Mouse (Mus musculus): Measurements from ENCODE around the gene Rps12. TPM values are rescaled to one million over a fixed set of nuclear protein-coding genes. Genes with fewer than 3 reads are reported as not detected.

Gene Rps12
- 254 and 271 TPM in 2 replicates for polyA plus RNA-seq (2014; fragmentation: Nextera tagmentation; extraction: Ambion mirVana)

DNA sequence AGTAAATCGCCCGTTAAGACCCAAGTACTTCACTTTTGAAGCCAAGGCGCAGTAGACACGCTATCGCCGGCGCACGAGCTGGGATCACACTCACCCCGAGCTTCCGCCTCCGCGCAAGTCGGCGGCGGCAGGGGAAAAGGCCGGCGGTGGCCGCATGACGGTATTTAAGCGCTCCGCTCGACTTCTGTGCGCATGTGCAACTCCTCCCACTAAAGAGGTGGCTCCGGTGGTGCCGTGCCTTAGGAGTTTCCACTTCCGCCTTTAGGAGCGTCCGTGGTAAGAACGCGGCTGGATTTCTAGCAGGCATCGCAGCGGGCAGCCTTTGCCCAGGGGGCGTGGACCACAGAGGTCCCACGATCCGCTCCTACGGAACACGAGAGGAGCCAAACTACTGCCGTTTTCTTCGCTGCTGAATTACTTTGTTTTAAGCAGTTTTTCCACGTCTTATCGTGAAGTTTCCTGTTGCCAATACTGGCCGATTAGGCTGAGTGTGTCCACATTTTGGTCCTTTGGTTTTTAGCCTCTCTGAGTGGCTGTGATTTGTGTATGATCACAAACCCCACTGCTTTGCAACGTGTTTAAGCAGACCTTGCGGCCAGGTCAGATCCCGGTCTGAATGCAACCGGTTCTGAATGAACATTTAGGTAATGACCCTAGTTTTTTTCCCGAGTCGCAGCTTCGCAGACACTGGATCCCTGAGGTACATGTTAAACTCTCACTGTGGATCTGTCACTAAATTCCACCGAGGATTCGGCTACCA is at the start of gene Rps12:
Gene Rps12 (minus strand): TSS at position 214 of the 760 bp plus-strand sequence.
- peak within 1 kb of the TSS; percentile 78 for H3K27ac ChIP-seq (replicated peaks; ENCODE audit: low read depth, low read length)
- ATAC-seq (ENCODE audit: low read depth), result peak; percentile 97
- H3K4me1 ChIP-seq (ENCODE audit: control insufficient read depth, insufficient read depth, low read length), result peaks cover 15% of the 10 kb centered on the region
- H3K4me3 ChIP-seq (ENCODE audit: low read depth, low read length), result peak within 1 kb of the TSS; percentile 90
- peak within 1 kb of the TSS; percentile 96 for H3K9ac ChIP-seq (ENCODE audit: low read depth, low read length)
- WGBS, result under 1% methylated on average over 39 of the region's 51 CpGs
- DNase-seq (ENCODE audit: low spot score), result peak; percentile 99
- H3K36me3 ChIP-seq (ENCODE audit: control insufficient read depth, insufficient read depth, low read length), result peaks cover 37% of the 10 kb centered on the region
- peak within 1 kb of the TSS; percentile 82 for H3K4me2 ChIP-seq (ENCODE audit: low read depth, low read length)
- H3K27me3 ChIP-seq (replicated peaks; ENCODE audit: control insufficient read depth, insufficient read depth, low read length), result no peaks in the 10 kb centered on the region
- H3K9me3 ChIP-seq (ENCODE audit: control insufficient read depth, low read length), result no peaks in the 10 kb centered on the region

GRCm38 (mm10) chr10:23836003-23836964 is 49.2 kb upstream of the Rps12 start:
- no peak overlapping the region for H3K9ac ChIP-seq (ENCODE audit: low read depth, low read length)
- DNase-seq (ENCODE audit: low spot score) (no peak), ATAC-seq (ENCODE audit: low read depth) (no peak)
- H3K9me3 ChIP-seq (ENCODE audit: control insufficient read depth, low read length), result no peaks in the 10 kb centered on the region
- H3K27ac ChIP-seq (replicated peaks; ENCODE audit: low read depth, low read length), result no peak overlapping the region
- H3K4me1 ChIP-seq (ENCODE audit: control insufficient read depth, insufficient read depth, low read length), result no peaks in the 10 kb centered on the region
- no peaks in the 10 kb centered on the region for H3K36me3 ChIP-seq (ENCODE audit: control insufficient read depth, insufficient read depth, low read length)
- no peak overlapping the region for H3K4me2 ChIP-seq (ENCODE audit: low read depth, low read length)
- WGBS, result 67% methylated on average over 9 of the region's 9 CpGs
- no peak overlapping the region for H3K4me3 ChIP-seq (ENCODE audit: low read depth, low read length)
- no peaks in the 10 kb centered on the region for H3K27me3 ChIP-seq (replicated peaks; ENCODE audit: control insufficient read depth, insufficient read depth, low read length)

GRCm38 (mm10) chr10:23826516-23826915 is 39.4 kb upstream of the Rps12 start:
- Histone ChIP-seq H3K4me1 (ENCODE audit: control insufficient read depth, insufficient read depth, low read length) (no peaks in the 10 kb centered on the region), H3K27ac (replicated peaks; ENCODE audit: low read depth, low read length) (no peak overlapping the region), H3K4me2 (ENCODE audit: low read depth, low read length) (no peak overlapping the region), H3K9me3 (ENCODE audit: control insufficient read depth, low read length) (no peaks in the 10 kb centered on the region), H3K9ac (ENCODE audit: low read depth, low read length) (no peak overlapping the region), H3K36me3 (ENCODE audit: control insufficient read depth, insufficient read depth, low read length) (peaks cover 64% of the 10 kb centered on the region), H3K4me3 (ENCODE audit: low read depth, low read length) (no peak overlapping the region), H3K27me3 (replicated peaks; ENCODE audit: control insufficient read depth, insufficient read depth, low read length) (no peaks in the 10 kb centered on the region)
- 91% methylated on average over 7 of the region's 7 CpGs for WGBS
- ATAC-seq (ENCODE audit: low read depth) (no peak), DNase-seq (ENCODE audit: low spot score) (no peak)

DNA sequence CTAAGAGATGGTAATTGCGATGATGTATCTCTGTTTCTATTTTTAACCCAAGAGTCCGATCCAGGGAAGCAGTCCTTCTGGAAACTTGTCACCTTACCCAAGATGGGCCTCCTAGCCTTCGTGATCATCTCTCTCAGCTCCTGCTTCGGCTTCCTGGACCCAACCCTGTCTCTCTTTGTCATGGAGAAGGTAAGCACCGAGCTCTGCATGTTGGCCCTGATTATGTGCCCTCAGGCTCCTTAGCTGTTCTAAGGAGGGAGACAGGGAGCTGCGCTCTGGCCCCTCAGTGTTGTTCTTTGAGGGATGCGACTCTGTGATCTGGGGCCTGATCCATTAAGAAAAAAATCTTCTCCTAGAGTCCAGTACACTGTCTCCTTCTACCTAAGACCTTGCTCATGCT is 29.2 kb upstream of the Rps12 start:
- WGBS, result 76% methylated on average over 7 of the region's 7 CpGs
- H3K27ac ChIP-seq (replicated peaks; ENCODE audit: low read depth, low read length), result no peak overlapping the region
- H3K27me3 ChIP-seq (replicated peaks; ENCODE audit: control insufficient read depth, insufficient read depth, low read length), result no peaks in the 10 kb centered on the region
- no peaks in the 10 kb centered on the region for H3K9me3 ChIP-seq (ENCODE audit: control insufficient read depth, low read length)
- peaks cover 30% of the 10 kb centered on the region for H3K36me3 ChIP-seq (ENCODE audit: control insufficient read depth, insufficient read depth, low read length)
- no peak overlapping the region for H3K4me2 ChIP-seq (ENCODE audit: low read depth, low read length)
- no peak overlapping the region for H3K4me3 ChIP-seq (ENCODE audit: low read depth, low read length)
- DNase-seq (ENCODE audit: low spot score) (no peak), ATAC-seq (ENCODE audit: low read depth) (no peak)
- H3K4me1 ChIP-seq (ENCODE audit: control insufficient read depth, insufficient read depth, low read length), result no peaks in the 10 kb centered on the region
- no peak overlapping the region for H3K9ac ChIP-seq (ENCODE audit: low read depth, low read length)

DNA sequence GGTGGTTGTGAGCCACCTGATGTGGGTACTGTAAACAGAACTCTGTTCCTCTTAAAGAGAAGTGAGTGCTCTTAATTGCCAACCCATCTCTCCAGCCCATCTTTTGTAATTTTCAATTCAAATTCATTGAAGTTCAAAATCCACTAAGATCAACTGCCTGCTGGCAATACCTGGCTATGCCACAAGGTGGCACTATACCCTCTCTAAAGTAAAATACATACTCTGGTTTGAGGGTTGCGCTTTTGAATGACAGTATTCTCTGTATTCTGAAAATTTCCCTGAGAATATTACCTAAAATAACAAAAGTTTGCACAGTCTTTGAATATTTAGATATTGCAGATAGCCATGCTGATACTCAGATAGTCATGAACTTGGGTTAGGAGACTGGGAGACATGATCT is 28.1 kb upstream of the Rps12 start:
- H3K4me2 ChIP-seq (ENCODE audit: low read depth, low read length), result no peak overlapping the region
- DNase-seq (ENCODE audit: low spot score) (peak; percentile 78), ATAC-seq (ENCODE audit: low read depth) (no peak)
- H3K9ac ChIP-seq (ENCODE audit: low read depth, low read length), result no peak overlapping the region
- H3K9me3 ChIP-seq (ENCODE audit: control insufficient read depth, low read length), result no peaks in the 10 kb centered on the region
- H3K4me3 ChIP-seq (ENCODE audit: low read depth, low read length), result no peak overlapping the region
- no peaks in the 10 kb centered on the region for H3K4me1 ChIP-seq (ENCODE audit: control insufficient read depth, insufficient read depth, low read length)
- H3K27me3 ChIP-seq (replicated peaks; ENCODE audit: control insufficient read depth, insufficient read depth, low read length), result no peaks in the 10 kb centered on the region
- H3K36me3 ChIP-seq (ENCODE audit: control insufficient read depth, insufficient read depth, low read length), result peaks cover 23% of the 10 kb centered on the region
- WGBS, result 60% methylated on average over 1 of the region's 1 CpGs
- no peak overlapping the region for H3K27ac ChIP-seq (replicated peaks; ENCODE audit: low read depth, low read length)

GRCm38 (mm10) chr10:23812852-23813766 is 26.0 kb upstream of the Rps12 start:
- DNase-seq (ENCODE audit: low spot score) (no peak), ATAC-seq (ENCODE audit: low read depth) (no peak)
- Histone ChIP-seq H3K36me3 (ENCODE audit: control insufficient read depth, insufficient read depth, low read length) (peaks cover 16% of the 10 kb centered on the region), H3K4me2 (ENCODE audit: low read depth, low read length) (no peak overlapping the region), H3K27me3 (replicated peaks; ENCODE audit: control insufficient read depth, insufficient read depth, low read length) (no peaks in the 10 kb centered on the region), H3K9me3 (ENCODE audit: control insufficient read depth, low read length) (no peaks in the 10 kb centered on the region), H3K4me3 (ENCODE audit: low read depth, low read length) (no peak overlapping the region), H3K9ac (ENCODE audit: low read depth, low read length) (no peak overlapping the region), H3K4me1 (ENCODE audit: control insufficient read depth, insufficient read depth, low read length) (no peaks in the 10 kb centered on the region), H3K27ac (replicated peaks; ENCODE audit: low read depth, low read length) (no peak overlapping the region)
- 61% methylated on average over 11 of the region's 11 CpGs for WGBS

- Histone ChIP-seq H3K4me3 (ENCODE audit: low read depth, low read length) (no peak overlapping the region), H3K27ac (replicated peaks; ENCODE audit: low read depth, low read length) (no peak overlapping the region), H3K27me3 (replicated peaks; ENCODE audit: control insufficient read depth, insufficient read depth, low read length) (no peaks in the 10 kb centered on the region), H3K9me3 (ENCODE audit: control insufficient read depth, low read length) (no peaks in the 10 kb centered on the region), H3K9ac (ENCODE audit: low read depth, low read length) (no peak overlapping the region), H3K4me2 (ENCODE audit: low read depth, low read length) (no peak overlapping the region), H3K36me3 (ENCODE audit: control insufficient read depth, insufficient read depth, low read length) (peaks cover 23% of the 10 kb centered on the region), H3K4me1 (ENCODE audit: control insufficient read depth, insufficient read depth, low read length) (no peaks in the 10 kb centered on the region)
- ATAC-seq (ENCODE audit: low read depth) (no peak), DNase-seq (ENCODE audit: low spot score) (no peak)
Measured at GRCm38 (mm10) chr10:23812438-23812759, 25.3 kb upstream of the Rps12 start.
